Mouse (Mus musculus): ENCODE measurements around the gene Fscn3.

Gene Fscn3

DNA sequence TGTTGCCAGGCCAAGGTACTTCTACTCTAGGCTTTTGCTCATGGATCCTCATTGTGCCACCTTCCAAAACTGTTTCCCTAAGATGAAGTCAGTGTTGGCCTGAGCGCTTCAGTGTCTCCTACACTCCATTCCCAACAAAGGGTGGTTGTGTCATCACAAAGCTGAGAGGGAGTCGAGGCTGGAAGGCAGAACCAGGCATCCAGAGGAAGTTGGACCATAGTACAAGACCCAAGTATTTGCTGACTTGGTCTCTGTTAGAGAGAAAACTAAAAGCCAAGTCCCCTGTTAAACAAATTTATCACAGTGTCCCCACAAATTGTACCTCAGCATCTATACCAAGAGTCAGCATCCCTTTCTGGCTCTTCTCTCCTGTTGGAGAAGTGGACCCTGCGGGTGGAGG is 701 bp downstream of the Fscn3 start, which contains the start of gene Gcc1:
Gene Gcc1, minus strand, starts transcription at position 101 of the 400 bp plus-strand sequence.
- no peak for DNase-seq

- DNase-seq: no peak
Measured at GRCm38 (mm10) chr6:28429870-28430269, 2.3 kb downstream of the Fscn3 start.

- no peak for DNase-seq
Measured at GRCm38 (mm10) chr6:28430795-28431537, 3.4 kb downstream of the Fscn3 start.

DNA sequence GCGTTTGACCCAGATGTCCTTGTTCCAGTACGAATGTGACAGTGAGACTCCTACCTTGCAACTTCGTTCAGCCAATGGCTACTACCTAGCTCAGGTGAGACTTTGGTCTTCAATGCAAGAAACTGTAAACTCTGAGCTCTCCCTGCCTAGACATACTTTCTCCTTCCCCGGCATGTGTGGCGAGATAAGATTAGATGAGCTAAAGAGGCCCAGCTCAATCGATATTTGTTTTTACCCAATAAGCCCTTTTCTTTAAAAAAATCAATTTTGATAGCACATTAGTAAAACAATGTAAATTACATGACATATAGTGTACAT is 3.9 kb downstream of the Fscn3 start:
- no peak for DNase-seq

DNA sequence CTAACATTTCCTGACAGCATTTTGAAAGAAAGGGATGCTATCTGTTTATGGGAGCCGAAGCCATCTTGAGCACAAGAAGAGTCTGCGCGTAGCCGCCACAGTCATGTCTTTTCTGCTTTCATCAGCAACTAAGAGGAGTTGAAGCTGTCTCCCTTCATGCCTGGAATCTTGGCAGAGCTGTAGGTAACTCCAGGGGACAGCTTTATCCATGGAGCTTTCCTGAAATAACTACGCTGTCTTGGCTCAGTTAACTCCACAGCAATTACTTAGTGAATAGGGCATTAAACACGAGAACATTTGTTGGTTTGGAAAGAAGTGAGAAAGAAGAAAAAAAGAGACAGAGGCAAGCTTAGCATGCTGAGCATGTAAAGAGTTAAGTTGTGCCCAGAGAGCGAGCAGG is 20.3 kb downstream of the Fscn3 start:
- DNase-seq: no peak

- DNase-seq: no peak
Measured at GRCm38 (mm10) chr6:28449253-28449652, 21.7 kb downstream of the Fscn3 start, which contains the start of gene Pax4. Pax4 (minus strand) TSS chr6:28449353.

GRCm38 (mm10) chr6:28450481-28450880 is 22.9 kb downstream of the Fscn3 start:
- no peak for DNase-seq

DNA sequence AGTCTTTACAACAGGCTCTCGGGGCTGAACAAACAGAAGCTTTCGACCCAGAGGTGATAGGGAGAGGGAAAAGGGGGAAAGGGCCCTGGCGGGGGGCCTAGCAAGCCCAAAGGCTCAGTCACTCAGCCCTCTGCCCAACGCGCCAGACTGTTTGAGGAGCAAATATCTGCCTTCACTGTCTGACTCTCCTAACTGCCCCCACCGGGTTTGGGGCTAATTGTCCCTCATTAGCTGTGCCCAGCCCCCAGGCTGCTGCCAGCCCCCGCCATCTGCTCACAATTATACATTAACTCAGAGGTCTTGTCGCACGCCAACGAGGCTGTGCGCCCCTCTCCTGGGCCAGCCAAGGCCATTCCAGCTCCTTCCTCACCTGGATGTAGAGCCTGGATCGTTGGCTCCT is 23.4 kb downstream of the Fscn3 start:
- DNase-seq: no peak

GRCm38 (mm10) chr6:28459221-28459668 is 31.7 kb downstream of the Fscn3 start:
- no peak for DNase-seq

GRCm38 (mm10) chr6:28460534-28460933 is 32.9 kb downstream of the Fscn3 start:
- DNase-seq: peak; percentile 24

DNA sequence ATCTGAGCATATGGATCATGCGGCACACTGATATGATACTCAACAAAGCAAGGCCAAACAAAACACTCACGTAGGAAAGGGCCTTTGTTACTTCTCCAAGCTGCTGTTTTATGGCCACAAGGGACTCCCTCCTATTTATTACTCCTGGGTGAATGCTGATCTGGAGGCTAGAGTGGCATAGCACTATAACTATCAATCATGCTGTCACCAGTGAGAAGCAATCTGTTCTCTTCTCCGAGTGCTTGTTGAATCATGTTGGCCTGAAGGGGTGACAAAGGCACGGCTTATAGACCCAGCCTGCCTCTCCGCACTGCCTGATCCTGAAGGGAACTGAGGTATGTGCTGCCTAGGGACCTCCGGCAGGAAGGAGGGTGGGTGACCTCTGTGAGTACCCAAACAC is 37.0 kb downstream of the Fscn3 start:
- DNase-seq: no peak

- no peak for DNase-seq
Measured at GRCm38 (mm10) chr6:28470017-28470602, 42.5 kb downstream of the Fscn3 start.

DNA sequence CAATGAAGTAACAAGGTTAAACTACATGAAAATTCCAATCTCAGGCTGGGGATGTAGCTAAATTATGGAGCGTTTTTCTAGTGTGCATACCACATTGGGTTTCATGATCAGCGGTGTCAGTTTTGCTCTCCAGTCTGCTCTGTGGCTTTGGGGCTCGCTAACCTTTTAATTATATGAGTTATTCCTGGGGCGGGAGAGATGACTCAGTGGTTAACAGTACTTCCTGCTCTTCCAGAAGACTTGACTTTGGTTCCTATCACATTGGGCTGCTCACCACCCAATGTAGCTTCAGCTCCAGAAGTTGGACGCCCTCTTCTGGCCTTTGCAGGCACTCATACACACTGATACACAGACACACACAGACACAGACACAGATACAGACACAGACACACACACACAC is 43.0 kb downstream of the Fscn3 start:
- no peak for DNase-seq

- DNase-seq: no peak
Measured at GRCm38 (mm10) chr6:28471284-28472035, 43.9 kb downstream of the Fscn3 start.

GRCm38 (mm10) chr6:28474211-28474610 is 46.6 kb downstream of the Fscn3 start:
- no peak for DNase-seq

- DNase-seq: no peak
Measured at GRCm38 (mm10) chr6:28474839-28475238, 47.2 kb downstream of the Fscn3 start, which contains the start of gene Snd1. Snd1 (plus strand) TSS chr6:28475139.

DNA sequence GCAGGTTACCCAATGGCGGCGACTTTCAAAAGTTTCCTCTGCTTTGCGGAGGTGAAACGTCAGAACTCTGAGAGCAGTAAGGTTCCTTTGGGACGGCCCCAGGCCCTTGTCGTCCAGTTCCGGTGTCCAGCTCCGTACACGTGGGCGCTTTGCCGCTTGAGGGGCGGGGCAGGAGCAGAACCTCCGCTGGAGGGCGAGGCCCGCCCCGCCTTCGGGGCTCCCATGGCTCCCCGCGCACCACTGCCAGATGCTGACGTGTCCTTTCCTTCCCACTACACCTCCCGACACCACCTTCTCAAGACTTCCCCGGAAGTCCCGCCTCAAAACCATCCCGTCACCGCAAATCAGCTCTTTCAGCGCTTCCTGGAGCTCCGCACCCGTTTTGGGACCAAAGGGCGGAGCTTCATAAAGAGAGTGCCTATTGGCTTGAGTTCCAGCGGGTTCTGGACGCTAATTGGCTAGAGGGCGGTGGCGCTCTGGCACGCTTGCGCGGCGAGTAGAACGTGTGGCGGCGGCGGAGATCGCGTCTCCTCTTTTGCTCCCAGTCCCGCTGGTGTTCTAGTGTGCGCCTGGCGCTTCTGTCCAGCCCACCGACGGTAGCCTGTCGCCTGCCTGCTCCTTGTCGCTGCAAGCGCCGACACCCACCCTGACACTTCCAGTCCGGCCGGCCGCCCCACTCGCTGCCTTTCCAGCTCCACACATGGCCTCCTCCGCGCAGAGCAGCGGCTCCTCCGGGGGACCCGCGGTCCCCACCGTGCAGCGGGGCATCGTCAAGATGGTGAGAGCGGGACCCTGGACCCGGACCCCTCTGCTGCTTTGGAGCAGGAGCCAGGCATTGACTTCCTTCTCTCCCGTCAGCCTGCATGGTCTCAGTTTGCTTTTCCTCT is 52.5 kb downstream of the Fscn3 start:
- DNase-seq: peak; percentile 97 to 99

DNA sequence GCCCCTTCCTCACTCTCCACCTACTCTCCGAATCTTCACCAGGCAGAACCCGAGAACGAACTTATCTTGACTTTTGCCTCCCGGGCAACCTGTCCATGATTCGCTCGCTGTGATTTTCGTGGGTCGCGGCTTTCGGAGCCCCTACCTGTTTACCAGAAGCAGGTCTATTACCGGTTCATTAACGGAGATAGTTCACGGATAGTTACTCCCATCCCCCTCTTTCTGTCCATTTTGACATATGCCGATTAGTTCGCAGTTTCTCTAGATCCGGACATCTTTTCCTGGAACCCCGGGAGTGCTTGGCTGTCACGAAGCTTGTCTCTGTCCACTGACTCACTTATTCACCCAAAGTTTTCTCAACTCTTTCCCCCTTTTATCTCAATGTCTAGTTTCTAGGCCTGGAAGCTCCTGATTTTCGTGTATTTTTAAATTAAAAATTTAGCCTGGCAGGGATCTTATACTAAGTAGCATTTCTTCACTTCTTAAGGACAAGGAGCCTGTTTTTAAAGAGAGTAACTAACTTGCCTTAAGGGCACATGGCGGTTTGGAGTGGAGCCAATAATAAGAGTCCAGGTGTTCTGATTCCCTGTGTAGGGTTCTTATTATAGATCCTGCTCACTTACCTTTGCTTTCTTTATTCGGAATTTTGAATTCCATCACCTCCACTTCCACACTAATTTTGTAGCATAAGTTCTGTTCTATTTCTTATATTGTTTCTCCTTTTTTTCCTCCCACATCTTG is 53.3 kb downstream of the Fscn3 start:
- no peak for DNase-seq

- DNase-seq: no peak
Measured at GRCm38 (mm10) chr6:28482711-28483315, 55.2 kb downstream of the Fscn3 start.

GRCm38 (mm10) chr6:28486008-28486407 is 58.4 kb downstream of the Fscn3 start:
- DNase-seq: no peak

DNA sequence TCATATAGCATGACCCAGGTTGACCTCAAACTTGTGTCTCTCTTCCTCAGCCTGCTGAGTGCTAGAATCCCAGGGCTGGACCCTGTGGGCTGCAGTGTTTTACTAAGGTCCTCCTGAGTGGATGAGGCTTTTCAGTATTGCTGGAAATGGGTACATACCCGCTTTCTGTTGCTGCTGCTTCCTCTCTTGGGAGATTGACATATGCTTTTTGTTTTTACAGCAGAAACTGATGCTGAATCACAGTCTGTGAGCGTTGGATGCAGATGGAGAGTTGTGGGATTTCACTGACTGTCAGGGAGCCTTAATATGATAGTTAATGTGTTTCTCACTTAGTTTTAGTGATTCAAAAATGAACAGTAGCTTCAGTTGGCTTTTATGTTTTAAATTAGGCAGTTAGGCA is 58.9 kb downstream of the Fscn3 start:
- no peak for DNase-seq

GRCm38 (mm10) chr6:28486905-28487304 is 59.3 kb downstream of the Fscn3 start:
- DNase-seq: no peak

Data from thymus, adult 18-20 months (tissue).